Mouse (Mus musculus): ENCODE results near the gene Rhbdf1. TPM values are rescaled to one million over a fixed set of nuclear protein-coding genes. Genes with fewer than 3 reads are reported as not detected.

Gene Rhbdf1
- polyA plus RNA-seq, 1 experiment: 40.6 TPM

DNA sequence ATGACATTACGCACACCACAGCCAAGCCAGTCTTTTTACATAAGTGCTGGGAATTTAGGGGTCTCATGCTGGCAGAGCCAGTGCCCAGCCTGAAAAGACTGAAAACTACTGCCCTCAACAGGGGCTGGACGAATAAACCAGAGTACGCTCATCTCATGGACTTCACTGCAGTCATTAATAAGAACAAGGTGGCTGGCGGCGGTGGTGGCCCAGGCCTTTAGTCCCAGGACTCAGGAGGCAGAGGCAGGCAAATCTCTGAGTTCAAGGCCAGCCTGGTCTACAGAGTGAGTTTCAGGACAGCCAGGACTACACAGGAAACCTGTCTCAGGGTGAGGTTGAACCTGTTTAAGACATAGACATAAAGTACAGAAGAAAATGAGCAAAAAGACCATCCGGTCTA, 44.1 kb upstream of the Rhbdf1 start:
- Histone ChIP-seq H3K36me3 (ENCODE audit: control insufficient read depth, insufficient read depth) (peaks cover 6% of the 10 kb centered on the region), H3K79me2 (ENCODE audit: control insufficient read depth, insufficient read depth) (peaks cover 43% of the 10 kb centered on the region), H3K79me3 (ENCODE audit: low read depth) (peaks cover 17% of the 10 kb centered on the region), H3K27me3 (ENCODE audit: control insufficient read depth, insufficient read depth, insufficient read length) (no peaks in the 10 kb centered on the region), H3K4me3 (ENCODE audit: insufficient read depth, poor library complexity, severe bottlenecking) (no peak overlapping the region), H3ac (ENCODE audit: control insufficient read depth, insufficient read length, low read depth) (peak overlapping the region; percentile 4)
- TF ChIP-seq CEBPB (IDR thresholded peaks at IDR 0.05; ENCODE audit: low read depth): no peak
- TF ChIP-seq CTCF (IDR thresholded peaks at IDR 0.05; ENCODE audit: control insufficient read depth, insufficient read depth, insufficient read length): no peak
- no peak for TF ChIP-seq FOSL1 (IDR thresholded peaks at IDR 0.05; ENCODE audit: insufficient read depth, low read length, poor library complexity, severe bottlenecking)
- no peak for TF ChIP-seq USF1 (IDR thresholded peaks at IDR 0.05; ENCODE audit: low read depth)
- no peak for TF ChIP-seq MYOG (IDR thresholded peaks at IDR 0.05; ENCODE audit: control insufficient read depth, extremely low read depth, insufficient read length)
- no peak for TF ChIP-seq MAX (IDR thresholded peaks at IDR 0.05)
- TF ChIP-seq MYOD1 (IDR thresholded peaks at IDR 0.05; ENCODE audit: control insufficient read depth, insufficient read length, low read depth): no peak

DNA sequence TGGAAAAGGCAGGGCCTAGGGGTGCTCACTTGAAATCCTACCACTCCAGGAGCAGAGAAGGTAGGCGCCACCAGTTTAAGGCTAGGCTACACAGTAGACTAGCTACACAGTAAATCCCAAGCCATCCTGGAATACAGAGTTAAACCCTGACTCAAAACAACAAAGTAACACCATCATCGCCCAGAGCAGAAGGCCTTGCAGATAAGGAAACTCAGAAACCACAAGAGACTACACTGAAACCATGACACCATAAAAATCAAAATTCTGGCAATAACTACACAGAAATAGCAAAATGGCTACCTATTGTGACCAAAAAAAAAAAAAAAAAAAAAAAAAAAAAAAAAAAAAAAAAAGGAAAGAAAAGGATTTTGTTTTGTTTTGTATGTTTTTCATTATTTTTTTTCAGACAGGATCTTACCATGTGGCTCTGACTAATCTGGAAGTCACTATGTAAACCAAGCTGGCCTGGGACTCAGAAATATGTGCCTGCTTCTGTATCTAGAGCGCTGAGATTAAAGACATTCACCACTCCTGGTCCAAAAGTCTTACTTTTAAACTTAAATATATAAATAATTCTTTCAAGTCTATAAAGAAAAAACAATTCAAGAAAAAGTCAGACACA, 43.1 kb upstream of the Rhbdf1 start:
- H3K79me3 ChIP-seq (ENCODE audit: low read depth): peaks cover 19% of the 10 kb centered on the region
- H3K27me3 ChIP-seq (ENCODE audit: control insufficient read depth, insufficient read depth, insufficient read length): no peaks in the 10 kb centered on the region
- H3K4me3 ChIP-seq (ENCODE audit: insufficient read depth, poor library complexity, severe bottlenecking): no peak overlapping the region
- H3ac ChIP-seq (ENCODE audit: control insufficient read depth, insufficient read length, low read depth): no peak overlapping the region
- H3K79me2 ChIP-seq (ENCODE audit: control insufficient read depth, insufficient read depth): peaks cover 52% of the 10 kb centered on the region
- TF ChIP-seq MYOG (IDR thresholded peaks at IDR 0.05; ENCODE audit: control insufficient read depth, extremely low read depth, insufficient read length) (no peak), FOSL1 (IDR thresholded peaks at IDR 0.05; ENCODE audit: insufficient read depth, low read length, poor library complexity, severe bottlenecking) (peak; percentile 38), USF1 (IDR thresholded peaks at IDR 0.05; ENCODE audit: low read depth) (peak; percentile 14)
- H3K36me3 ChIP-seq (ENCODE audit: control insufficient read depth, insufficient read depth): peaks cover 16% of the 10 kb centered on the region

DNA sequence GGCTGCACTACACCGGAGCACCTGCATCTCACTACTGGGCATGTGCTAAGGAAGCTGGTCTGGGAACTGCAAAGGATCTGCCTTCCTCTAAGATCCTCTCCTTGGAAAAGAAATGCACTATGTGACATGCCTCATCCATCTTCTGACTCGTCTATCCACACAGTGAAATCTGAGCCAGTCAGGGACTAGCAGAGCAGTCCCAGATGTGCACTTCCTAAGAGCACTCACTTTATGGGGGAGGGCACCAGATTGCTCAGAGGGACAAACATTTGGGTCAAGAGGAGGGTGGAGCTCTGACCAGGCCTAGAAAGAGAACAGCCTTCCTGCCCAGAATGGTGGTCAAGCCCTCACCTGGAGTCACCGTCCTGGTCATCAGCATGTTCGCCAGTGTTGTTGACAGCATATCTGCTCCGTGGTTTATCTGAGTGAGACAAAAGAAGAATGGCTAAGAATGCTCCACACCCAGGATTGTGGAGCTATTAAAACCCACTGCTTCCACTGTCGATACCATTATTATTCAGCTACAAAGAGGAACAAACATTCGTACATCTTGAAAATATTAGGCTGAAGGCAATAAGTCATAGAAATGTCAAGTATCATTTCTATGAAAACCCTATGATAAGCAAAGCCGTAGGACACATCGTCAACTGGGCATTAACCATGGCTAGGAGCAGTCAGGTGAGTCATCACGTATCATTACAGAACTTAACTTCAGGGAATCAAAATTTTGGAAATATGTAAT, 40.7 kb upstream of the Rhbdf1 start:
- Histone ChIP-seq H3K79me3 (ENCODE audit: low read depth) (peaks cover 19% of the 10 kb centered on the region), H3K79me2 (ENCODE audit: control insufficient read depth, insufficient read depth) (peaks cover 63% of the 10 kb centered on the region), H3K27me3 (ENCODE audit: control insufficient read depth, insufficient read depth, insufficient read length) (no peaks in the 10 kb centered on the region), H3K4me3 (ENCODE audit: insufficient read depth, poor library complexity, severe bottlenecking) (no peak overlapping the region), H3ac (ENCODE audit: control insufficient read depth, insufficient read length, low read depth) (no peak overlapping the region), H3K36me3 (ENCODE audit: control insufficient read depth, insufficient read depth) (peaks cover 23% of the 10 kb centered on the region)
- no peak for TF ChIP-seq MYOG (IDR thresholded peaks at IDR 0.05; ENCODE audit: control insufficient read depth, extremely low read depth, insufficient read length)
- no peak for TF ChIP-seq MYOD1 (IDR thresholded peaks at IDR 0.05; ENCODE audit: control insufficient read depth, insufficient read length, low read depth)
- no peak for TF ChIP-seq MAX (IDR thresholded peaks at IDR 0.05)
- TF ChIP-seq FOSL1 (IDR thresholded peaks at IDR 0.05; ENCODE audit: insufficient read depth, low read length, poor library complexity, severe bottlenecking): peak; percentile 22
- no peak for TF ChIP-seq CEBPB (IDR thresholded peaks at IDR 0.05; ENCODE audit: low read depth)

DNA sequence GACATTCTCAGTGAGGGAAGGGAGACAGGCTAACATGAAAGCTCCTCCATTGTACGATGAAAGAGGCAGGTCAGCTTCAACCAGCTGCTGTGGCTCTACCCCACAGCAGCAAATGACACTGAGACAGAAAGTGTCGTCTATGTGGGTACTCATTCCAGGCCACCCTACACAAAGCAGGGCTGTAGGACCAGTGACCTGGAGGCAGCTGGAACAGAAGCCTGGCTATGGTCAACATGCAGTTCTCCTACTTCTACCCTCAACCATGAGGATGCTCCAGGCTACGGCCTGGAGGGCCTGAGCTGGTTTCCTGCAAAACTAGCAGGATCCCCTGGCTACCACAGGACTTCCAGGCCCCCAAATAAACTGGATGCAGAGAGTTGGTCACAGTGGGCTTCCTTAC, 34.5 kb upstream of the Rhbdf1 start:
- H3K36me3 ChIP-seq (ENCODE audit: control insufficient read depth, insufficient read depth): peaks cover 49% of the 10 kb centered on the region
- H3K4me3 ChIP-seq (ENCODE audit: insufficient read depth, poor library complexity, severe bottlenecking): no peak overlapping the region

DNA sequence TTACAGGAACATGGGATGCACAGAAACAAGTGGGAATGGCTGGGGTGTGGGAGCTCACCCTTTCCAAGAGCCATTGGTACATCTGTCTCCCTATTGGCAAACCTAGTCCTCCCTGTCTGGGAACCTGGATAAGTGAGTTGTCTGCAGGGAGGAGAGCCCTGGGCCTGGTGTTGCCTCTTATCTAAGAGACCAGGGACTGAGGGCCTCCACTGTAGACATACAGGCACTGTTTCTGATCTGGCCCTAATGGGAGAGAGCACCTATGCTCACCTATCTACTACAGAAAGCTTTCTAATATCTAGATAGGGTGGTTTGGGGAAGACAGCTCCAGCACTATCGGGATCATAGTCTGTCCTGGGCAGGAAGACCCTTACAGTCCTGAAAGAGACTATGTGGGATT, 34.0 kb upstream of the Rhbdf1 start:
- peaks cover 45% of the 10 kb centered on the region for H3K36me3 ChIP-seq (ENCODE audit: control insufficient read depth, insufficient read depth)
- peaks cover 27% of the 10 kb centered on the region for H3K79me2 ChIP-seq (ENCODE audit: control insufficient read depth, insufficient read depth)
- TF ChIP-seq MYOG (IDR thresholded peaks at IDR 0.05; ENCODE audit: control insufficient read depth, extremely low read depth, insufficient read length): no peak
- TF ChIP-seq CEBPB (IDR thresholded peaks at IDR 0.05; ENCODE audit: low read depth): no peak
- no peak for TF ChIP-seq USF1 (IDR thresholded peaks at IDR 0.05; ENCODE audit: low read depth)
- no peak for TF ChIP-seq MAX (IDR thresholded peaks at IDR 0.05)
- TF ChIP-seq CTCF (IDR thresholded peaks at IDR 0.05; ENCODE audit: control insufficient read depth, insufficient read depth, insufficient read length): no peak
- TF ChIP-seq MYOD1 (IDR thresholded peaks at IDR 0.05; ENCODE audit: control insufficient read depth, insufficient read length, low read depth): no peak
- H3K4me3 ChIP-seq (ENCODE audit: insufficient read depth, poor library complexity, severe bottlenecking): no peak overlapping the region
- H3K79me3 ChIP-seq (ENCODE audit: low read depth): peaks cover 1% of the 10 kb centered on the region
- no peaks in the 10 kb centered on the region for H3K27me3 ChIP-seq (ENCODE audit: control insufficient read depth, insufficient read depth, insufficient read length)
- H3ac ChIP-seq (ENCODE audit: control insufficient read depth, insufficient read length, low read depth): peak overlapping the region; percentile 25

More for the DNA sequence above, 34.5 kb upstream of the Rhbdf1 start:
- no peak for TF ChIP-seq MAX (IDR thresholded peaks at IDR 0.05)
- no peak for TF ChIP-seq FOSL1 (IDR thresholded peaks at IDR 0.05; ENCODE audit: insufficient read depth, low read length, poor library complexity, severe bottlenecking)
- no peak for TF ChIP-seq CEBPB (IDR thresholded peaks at IDR 0.05; ENCODE audit: low read depth)
- no peak for TF ChIP-seq MYOG (IDR thresholded peaks at IDR 0.05; ENCODE audit: control insufficient read depth, extremely low read depth, insufficient read length)
- no peak for TF ChIP-seq CTCF (IDR thresholded peaks at IDR 0.05; ENCODE audit: control insufficient read depth, insufficient read depth, insufficient read length)
- TF ChIP-seq MYOD1 (IDR thresholded peaks at IDR 0.05; ENCODE audit: control insufficient read depth, insufficient read length, low read depth): no peak
- no peak for TF ChIP-seq USF1 (IDR thresholded peaks at IDR 0.05; ENCODE audit: low read depth)
- Histone ChIP-seq H3K79me3 (ENCODE audit: low read depth) (peaks cover 1% of the 10 kb centered on the region), H3K27me3 (ENCODE audit: control insufficient read depth, insufficient read depth, insufficient read length) (no peaks in the 10 kb centered on the region), H3K79me2 (ENCODE audit: control insufficient read depth, insufficient read depth) (peaks cover 31% of the 10 kb centered on the region), H3ac (ENCODE audit: control insufficient read depth, insufficient read length, low read depth) (no peak overlapping the region)
